In genomic region chr1:20302187-20302942, GRCm38 (mm10) we compare ENCODE assay signal across 9 mouse cellular contexts.
DNase-seq lines count a peak whose midpoint lies in the region; ATAC-seq and TF ChIP-seq lines count a peak whose summit lies in the region.
"Had no signal": no experiment of that assay in that cellular context is flagged by ENCODE, and none has a peak within 500 bp of the region (broad histone marks: within the 10 kb centered on the region; RNA-seq: fewer than 3 reads in every experiment).

No protein-coding gene starts in this region.

- peak; percentile 81 for DNase-seq in embryo, embryonic 10.5 days (ENCODE audit: low spot score)
- peak; percentile 66 for DNase-seq in neural tube, embryonic 10.5 days (ENCODE audit: extremely low spot score, low spot score)
- no peak for DNase-seq in gastrocnemius, postnatal 10 days
- DNase-seq in lung, postnatal 10 days: no peak
- DNase-seq in gastrocnemius, adult 2 months: no peak
- DNase-seq: gastrocnemius, postnatal 14 days; kidney, adult 9 months had no signal

- no peaks in the 10 kb centered on the region for H3K36me3 ChIP-seq in embryonic facial prominence, embryonic 12.5 days
- no peaks in the 10 kb centered on the region for H3K36me3 ChIP-seq in hindbrain, embryonic 13.5 days

- no peaks in the 10 kb centered on the region for H3K4me1 ChIP-seq in embryonic facial prominence, embryonic 12.5 days
- peaks cover 20% of the 10 kb centered on the region for H3K4me1 ChIP-seq in hindbrain, embryonic 13.5 days (replicated peaks)

- H3K4me3 ChIP-seq in embryonic facial prominence, embryonic 12.5 days: no peak overlapping the region
- no peak overlapping the region for H3K4me3 ChIP-seq in hindbrain, embryonic 13.5 days
- H3K4me3 ChIP-seq in gastrocnemius, adult 2 months: no peak overlapping the region

- H3K27me3 ChIP-seq in embryonic facial prominence, embryonic 12.5 days: no peaks in the 10 kb centered on the region
- H3K27me3 ChIP-seq in hindbrain, embryonic 13.5 days: peaks cover 31% of the 10 kb centered on the region

- no peak overlapping the region for H3K27ac ChIP-seq in embryonic facial prominence, embryonic 12.5 days
- H3K27ac ChIP-seq in hindbrain, embryonic 13.5 days: 0 out of 2 replicates have a peak overlapping the region, but pooled peaks have one; percentile 30
- no peak overlapping the region for H3K27ac ChIP-seq in gastrocnemius, adult 2 months

- H3K9me3 ChIP-seq in embryonic facial prominence, embryonic 12.5 days: no peaks in the 10 kb centered on the region
- no peaks in the 10 kb centered on the region for H3K9me3 ChIP-seq in hindbrain, embryonic 13.5 days

- intact Hi-C loops in gastrocnemius, adult 2 months (cut with DNase I): no loop called here

- H3K4me2 ChIP-seq in embryonic facial prominence, embryonic 12.5 days (replicated peaks): no peak overlapping the region
- no peak overlapping the region for H3K4me2 ChIP-seq in hindbrain, embryonic 13.5 days

- no peak overlapping the region for H3K9ac ChIP-seq in embryonic facial prominence, embryonic 12.5 days
- H3K9ac ChIP-seq in hindbrain, embryonic 13.5 days: no peak overlapping the region

- no peak for TF ChIP-seq CTCF in gastrocnemius, adult 2 months (IDR thresholded peaks at IDR 0.05)

- 24% methylated on average over 8 of the region's 8 CpGs for WGBS in embryonic facial prominence, embryonic 12.5 days
- 9% methylated on average over 8 of the region's 8 CpGs for WGBS in hindbrain, embryonic 13.5 days

- peak; percentile 88 for ATAC-seq in embryonic facial prominence, embryonic 12.5 days (ENCODE audit: insufficient number of reproducible peaks, insufficient read depth, low FRiP score, low TSS enrichment)
- ATAC-seq in hindbrain, embryonic 13.5 days (ENCODE audit: low FRiP score): peak; percentile 92

Comparison
In these comparisons a context has a peak if more than half of its experiments do, and no peak if none do; other contexts are left out.
1. DNase-seq: peak in embryo, embryonic 10.5 days (single experiment) and neural tube, embryonic 10.5 days (single experiment); none in gastrocnemius, postnatal 10 days (single experiment), lung, postnatal 10 days (single experiment) and gastrocnemius, adult 2 months (single experiment).